Mouse (Mus musculus): ENCODE data around the gene Rad51b. TPM values are rescaled to one million over a fixed set of nuclear protein-coding genes. Genes with fewer than 3 reads are reported as not detected.
A peak's percentile ranks its signal among the peaks of the same experiment; 100 is the strongest.

Gene Rad51b
- polyA plus RNA-seq, 1 experiment from 2014 or later: 7.7 TPM

DNA sequence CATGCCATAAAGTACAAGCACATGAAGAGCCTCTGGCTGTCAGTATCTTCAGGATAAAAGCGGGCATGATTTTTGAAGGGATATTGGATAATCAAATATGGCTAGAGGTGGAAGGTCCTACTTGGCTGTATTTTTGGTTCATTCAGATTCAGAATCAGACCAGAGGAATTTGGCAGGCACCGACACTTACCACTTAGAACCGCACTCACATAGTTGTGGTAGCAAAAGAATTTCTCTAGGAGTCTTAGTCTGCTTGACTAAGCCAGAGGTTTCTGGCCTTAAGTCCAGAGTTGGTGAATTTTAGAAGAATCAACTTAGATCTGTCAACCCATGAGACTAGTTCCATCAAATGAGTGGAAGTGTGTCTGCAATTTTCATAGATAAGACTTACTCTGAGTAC lies 217.6 kb downstream of the Rad51b start:
- Histone ChIP-seq H3K4me2 (replicated peaks) (no peak overlapping the region), H3K36me3 (no peaks in the 10 kb centered on the region), H3K4me3 (no peak overlapping the region), H3K9me3 (no peaks in the 10 kb centered on the region), H3K9ac (no peak overlapping the region), H3K27ac (no peak overlapping the region), H3K4me1 (peaks cover 13% of the 10 kb centered on the region), H3K27me3 (no peaks in the 10 kb centered on the region)
- ATAC-seq (ENCODE audit: insufficient number of reproducible peaks, insufficient read depth, low FRiP score, low TSS enrichment): no peak
- WGBS: 92% methylated on average over 3 of the region's 3 CpGs

DNA sequence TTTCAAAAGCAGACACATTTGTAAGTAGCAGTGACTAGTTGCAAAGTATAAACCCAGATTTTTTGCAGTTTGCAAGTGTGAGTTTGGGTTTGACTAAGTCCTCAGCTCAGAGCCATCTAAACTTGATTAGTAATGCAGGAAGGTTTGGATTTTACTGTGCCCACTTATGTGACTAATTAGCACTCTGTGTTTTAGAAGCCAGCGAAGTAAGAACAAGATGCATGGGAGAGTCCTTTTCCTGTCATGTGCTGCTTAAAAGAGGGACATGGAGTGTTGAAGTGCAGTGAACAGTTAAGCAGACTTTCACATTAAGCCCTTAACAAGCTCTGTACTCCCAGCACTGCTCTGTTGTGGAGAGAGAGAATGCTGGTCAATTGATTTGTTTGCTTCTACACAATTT lies 225.3 kb downstream of the Rad51b start:
- peaks cover 14% of the 10 kb centered on the region; the same call in 1 of the 2 replicates for H3K4me1 ChIP-seq
- H3K36me3 ChIP-seq: no peaks in the 10 kb centered on the region
- no peaks in the 10 kb centered on the region for H3K27me3 ChIP-seq
- H3K27ac ChIP-seq: peak overlapping the region; percentile 36; the same call in 1 of the 2 replicates
- H3K9me3 ChIP-seq: no peaks in the 10 kb centered on the region
- whole genome bisulfite sequencing: 15% methylated on average over 1 of the region's 1 CpGs
- no peak overlapping the region for H3K4me3 ChIP-seq
- no peak for ATAC-seq (ENCODE audit: insufficient number of reproducible peaks, insufficient read depth, low FRiP score, low TSS enrichment)
- no peak overlapping the region for H3K4me2 ChIP-seq (replicated peaks)
- H3K9ac ChIP-seq: no peak overlapping the region

DNA sequence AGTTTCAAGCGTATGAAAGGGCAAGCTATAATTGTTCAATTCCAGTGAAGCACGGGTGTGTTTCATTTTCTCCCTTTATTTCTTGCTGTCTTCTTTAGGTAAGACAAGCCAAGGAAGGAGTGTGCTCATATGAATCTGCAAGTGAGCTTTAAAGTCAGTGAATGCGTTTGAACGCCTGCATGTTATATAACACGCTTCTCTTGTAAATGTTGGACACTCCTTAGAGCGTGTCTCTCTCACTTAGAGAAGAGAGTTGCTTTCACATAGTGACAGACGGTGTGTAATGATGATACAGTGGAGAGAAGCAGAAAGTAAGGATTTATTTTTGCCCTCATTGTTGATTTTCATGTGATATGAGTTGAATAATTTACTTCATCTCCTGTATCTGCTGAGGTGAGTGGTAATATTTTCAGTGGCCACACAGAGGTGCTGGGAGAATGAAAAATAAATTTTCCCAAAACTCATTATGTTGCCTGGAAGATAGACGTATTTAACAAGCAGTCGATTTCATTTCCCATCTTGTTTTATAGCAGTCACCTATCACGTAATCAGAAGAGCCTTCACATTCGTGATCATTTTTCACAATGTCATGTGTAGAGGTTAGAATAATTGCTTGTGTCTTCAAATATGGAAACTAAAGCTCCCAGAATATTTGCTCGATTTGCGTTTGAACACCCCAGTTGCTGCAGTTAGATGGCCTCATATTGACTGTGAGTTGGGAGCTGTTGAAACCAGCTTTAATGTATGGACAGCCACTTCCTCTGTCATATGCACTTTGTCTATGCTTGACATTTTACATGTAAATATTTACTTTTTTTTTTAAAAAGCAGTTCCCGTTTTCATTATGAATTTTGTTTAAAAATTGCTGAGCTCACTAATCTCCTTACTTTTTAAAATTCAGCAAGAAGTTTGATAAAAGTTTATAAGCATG lies 228.1 kb downstream of the Rad51b start:
- WGBS: 69% methylated on average over 14 of the region's 14 CpGs
- Histone ChIP-seq H3K36me3 (no peaks in the 10 kb centered on the region), H3K4me2 (replicated peaks) (no peak overlapping the region), H3K4me3 (no peak overlapping the region), H3K27ac (no peak overlapping the region), H3K9me3 (no peaks in the 10 kb centered on the region), H3K9ac (no peak overlapping the region), H3K4me1 (peaks cover 15% of the 10 kb centered on the region; the same call in 1 of the 2 replicates), H3K27me3 (no peaks in the 10 kb centered on the region)
- ATAC-seq (ENCODE audit: insufficient number of reproducible peaks, insufficient read depth, low FRiP score, low TSS enrichment): no peak

DNA sequence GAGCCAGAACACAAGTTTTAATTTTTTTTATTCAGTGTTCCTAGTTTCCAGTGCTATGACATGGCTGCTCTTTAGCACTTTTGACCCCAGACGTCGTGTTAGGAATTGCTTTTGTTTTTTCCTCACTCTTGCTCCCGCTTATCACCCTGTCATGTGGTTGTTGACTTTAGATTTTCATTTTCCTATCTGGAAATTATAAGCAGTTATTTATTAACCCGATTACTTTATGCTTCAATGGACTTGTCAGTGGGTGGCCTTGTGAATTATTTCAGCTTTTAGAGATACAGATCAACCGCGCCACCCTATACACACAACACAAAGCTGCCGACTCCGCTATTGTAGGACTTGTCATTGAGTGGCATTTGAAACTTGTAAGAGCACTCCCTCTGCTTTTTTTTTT lies 228.8 kb downstream of the Rad51b start:
- H3K27me3 ChIP-seq: no peaks in the 10 kb centered on the region
- no peak overlapping the region for H3K4me2 ChIP-seq (replicated peaks)
- no peak for ATAC-seq (ENCODE audit: insufficient number of reproducible peaks, insufficient read depth, low FRiP score, low TSS enrichment)
- H3K9me3 ChIP-seq: no peaks in the 10 kb centered on the region
- H3K36me3 ChIP-seq: no peaks in the 10 kb centered on the region
- no peak overlapping the region for H3K9ac ChIP-seq
- no peak overlapping the region for H3K27ac ChIP-seq
- H3K4me1 ChIP-seq: peaks cover 16% of the 10 kb centered on the region
- H3K4me3 ChIP-seq: no peak overlapping the region
- WGBS: 65% methylated on average over 8 of the region's 8 CpGs

DNA sequence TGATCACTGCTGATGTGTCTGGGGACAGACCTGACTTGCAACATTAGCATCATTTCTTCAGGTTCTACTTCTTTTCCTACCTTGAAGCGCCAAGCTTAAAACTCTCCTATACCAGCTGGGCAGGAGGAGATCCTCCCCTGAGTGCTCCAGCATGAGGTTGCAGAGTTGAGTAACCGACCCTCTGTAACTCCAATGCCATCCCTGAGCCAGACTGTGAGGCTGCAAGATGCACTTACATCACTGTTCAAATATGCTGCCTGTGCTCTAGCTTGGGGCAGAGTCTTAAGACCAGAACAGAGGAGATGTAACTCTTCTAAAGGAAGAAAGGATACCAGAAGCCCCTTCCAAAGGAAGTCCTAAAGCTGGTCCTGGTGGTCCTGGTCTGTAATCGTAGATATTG lies 230.1 kb downstream of the Rad51b start:
- no peak overlapping the region for H3K9ac ChIP-seq
- 72% methylated on average over 3 of the region's 3 CpGs for WGBS
- peaks cover 29% of the 10 kb centered on the region for H3K4me1 ChIP-seq
- no peaks in the 10 kb centered on the region for H3K9me3 ChIP-seq
- H3K27me3 ChIP-seq: no peaks in the 10 kb centered on the region
- no peak overlapping the region for H3K4me2 ChIP-seq (replicated peaks)
- no peak overlapping the region for H3K27ac ChIP-seq
- no peak overlapping the region for H3K4me3 ChIP-seq
- no peaks in the 10 kb centered on the region for H3K36me3 ChIP-seq
- no peak for ATAC-seq (ENCODE audit: insufficient number of reproducible peaks, insufficient read depth, low FRiP score, low TSS enrichment)

DNA sequence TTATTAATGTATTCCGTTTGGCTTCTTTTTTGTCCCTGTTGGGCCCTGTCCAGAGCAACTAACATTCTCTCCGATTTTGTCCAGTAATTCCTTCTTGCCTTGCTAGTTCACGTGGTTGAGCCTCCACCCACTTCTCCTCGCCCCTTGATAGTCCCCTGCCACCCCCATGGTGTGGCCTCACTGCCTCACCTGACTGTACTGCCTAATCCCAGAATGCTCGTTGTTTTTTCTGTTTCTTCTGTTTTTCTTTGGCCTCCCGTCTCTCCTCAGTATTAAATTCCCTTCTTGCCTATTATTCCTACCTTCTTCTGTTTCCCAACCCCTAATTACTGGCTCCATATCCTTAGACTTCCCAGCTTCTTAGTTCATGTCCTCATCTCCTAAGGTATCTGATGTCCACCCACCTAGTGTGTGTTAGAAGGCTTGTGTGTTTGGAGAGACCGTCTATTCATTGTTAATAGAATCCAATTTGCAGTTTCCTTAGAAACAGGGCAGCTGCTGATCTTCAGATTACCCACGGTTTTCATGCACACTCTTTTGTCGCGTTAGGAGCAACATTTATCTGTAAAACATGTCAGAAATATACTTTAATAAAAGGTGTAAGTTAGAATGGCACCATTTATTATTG lies 233.3 kb downstream of the Rad51b start:
- WGBS: 42% methylated on average over 10 of the region's 10 CpGs
- Histone ChIP-seq H3K4me3 (no peak overlapping the region), H3K27me3 (no peaks in the 10 kb centered on the region), H3K9ac (no peak overlapping the region), H3K4me2 (replicated peaks) (no peak overlapping the region), H3K36me3 (no peaks in the 10 kb centered on the region), H3K9me3 (no peaks in the 10 kb centered on the region), H3K4me1 (peaks cover 26% of the 10 kb centered on the region), H3K27ac (peak overlapping the region; percentile 68; the same call in 1 of the 2 replicates)
- no peak for ATAC-seq (ENCODE audit: insufficient number of reproducible peaks, insufficient read depth, low FRiP score, low TSS enrichment)

DNA sequence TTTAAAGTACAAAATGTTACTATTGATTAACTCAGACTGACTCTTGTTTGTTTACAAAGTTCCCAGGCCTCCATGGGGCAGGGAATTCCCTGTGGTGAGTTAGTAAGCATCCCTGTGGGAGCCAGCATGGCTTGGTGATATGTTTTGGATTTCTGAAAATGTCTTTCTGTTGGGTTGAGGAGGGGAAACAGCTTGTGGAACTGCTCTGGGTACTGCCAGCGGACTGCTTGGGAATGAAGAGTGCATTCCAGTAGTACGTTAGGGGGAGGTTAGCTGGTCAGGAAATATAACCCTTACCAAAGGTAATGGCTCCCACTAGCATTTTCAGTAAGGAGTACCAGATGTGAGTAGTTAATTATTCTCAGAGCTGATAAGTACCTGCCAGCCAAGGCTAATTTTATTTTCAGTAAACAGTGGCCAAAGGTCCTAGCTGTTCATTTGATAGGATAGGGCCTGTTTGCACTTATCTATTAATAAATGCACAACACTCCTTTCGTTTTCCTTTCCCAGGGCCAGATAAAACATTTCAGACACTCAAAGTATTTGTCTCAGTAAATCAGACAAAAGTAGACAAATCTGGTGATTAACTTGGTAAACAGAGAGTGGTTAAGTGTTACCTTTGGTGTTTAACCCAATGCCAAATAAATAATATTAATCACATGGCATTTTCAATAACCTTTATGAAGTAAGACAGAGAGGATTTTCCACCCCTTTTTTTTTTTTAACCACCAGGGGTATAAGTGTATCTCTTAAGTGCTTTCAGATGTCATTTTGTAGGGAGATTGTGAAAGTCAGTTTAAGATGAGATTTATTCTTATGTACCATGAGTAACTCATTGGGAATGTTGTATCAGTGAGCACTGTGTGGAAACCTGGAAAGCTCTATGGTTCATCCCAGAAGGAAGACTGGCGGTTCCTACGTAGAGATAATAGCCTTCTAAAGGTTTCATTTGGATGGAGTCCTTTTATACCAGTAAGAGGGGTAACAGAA lies 235.0 kb downstream of the Rad51b start:
- Histone ChIP-seq H3K36me3 (no peaks in the 10 kb centered on the region), H3K27me3 (no peaks in the 10 kb centered on the region), H3K4me1 (peaks cover 28% of the 10 kb centered on the region), H3K9ac (no peak overlapping the region), H3K4me3 (no peak overlapping the region), H3K27ac (peak overlapping the region; percentile 78), H3K9me3 (no peaks in the 10 kb centered on the region), H3K4me2 (replicated peaks) (no peak overlapping the region)
- WGBS: 33% methylated on average over 5 of the region's 5 CpGs
- ATAC-seq (ENCODE audit: insufficient number of reproducible peaks, insufficient read depth, low FRiP score, low TSS enrichment): peak; percentile 39; the same call in 1 of the 2 replicates

DNA sequence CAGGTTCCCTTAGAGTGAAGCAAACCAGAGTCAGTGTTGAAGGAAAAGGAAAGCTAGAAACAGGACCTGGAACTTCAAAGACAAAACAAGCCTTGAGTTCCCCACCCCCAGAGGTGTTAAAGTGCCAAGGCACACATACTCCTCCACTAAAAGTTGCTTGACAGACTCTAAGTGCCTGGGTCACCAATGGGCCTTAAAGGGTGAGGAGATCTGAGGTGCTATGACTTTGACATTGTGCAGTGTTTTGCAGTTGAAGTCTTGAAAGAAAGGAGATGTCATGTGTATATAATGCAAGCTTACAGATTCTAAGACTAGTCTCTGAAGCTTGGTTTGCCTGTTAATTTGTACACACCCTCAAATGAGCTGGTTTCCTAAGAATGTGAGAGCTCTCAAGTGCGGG lies 237.7 kb downstream of the Rad51b start:
- Histone ChIP-seq H3K4me2 (replicated peaks) (no peak overlapping the region), H3K4me1 (peaks cover 24% of the 10 kb centered on the region), H3K9ac (no peak overlapping the region), H3K36me3 (no peaks in the 10 kb centered on the region), H3K4me3 (no peak overlapping the region), H3K27ac (0 out of 2 replicates have a peak overlapping the region, but pooled peaks have one; percentile 17), H3K9me3 (no peaks in the 10 kb centered on the region), H3K27me3 (no peaks in the 10 kb centered on the region)
- ATAC-seq (ENCODE audit: insufficient number of reproducible peaks, insufficient read depth, low FRiP score, low TSS enrichment): no peak
- 64% methylated on average over 1 of the region's 1 CpGs for WGBS

DNA sequence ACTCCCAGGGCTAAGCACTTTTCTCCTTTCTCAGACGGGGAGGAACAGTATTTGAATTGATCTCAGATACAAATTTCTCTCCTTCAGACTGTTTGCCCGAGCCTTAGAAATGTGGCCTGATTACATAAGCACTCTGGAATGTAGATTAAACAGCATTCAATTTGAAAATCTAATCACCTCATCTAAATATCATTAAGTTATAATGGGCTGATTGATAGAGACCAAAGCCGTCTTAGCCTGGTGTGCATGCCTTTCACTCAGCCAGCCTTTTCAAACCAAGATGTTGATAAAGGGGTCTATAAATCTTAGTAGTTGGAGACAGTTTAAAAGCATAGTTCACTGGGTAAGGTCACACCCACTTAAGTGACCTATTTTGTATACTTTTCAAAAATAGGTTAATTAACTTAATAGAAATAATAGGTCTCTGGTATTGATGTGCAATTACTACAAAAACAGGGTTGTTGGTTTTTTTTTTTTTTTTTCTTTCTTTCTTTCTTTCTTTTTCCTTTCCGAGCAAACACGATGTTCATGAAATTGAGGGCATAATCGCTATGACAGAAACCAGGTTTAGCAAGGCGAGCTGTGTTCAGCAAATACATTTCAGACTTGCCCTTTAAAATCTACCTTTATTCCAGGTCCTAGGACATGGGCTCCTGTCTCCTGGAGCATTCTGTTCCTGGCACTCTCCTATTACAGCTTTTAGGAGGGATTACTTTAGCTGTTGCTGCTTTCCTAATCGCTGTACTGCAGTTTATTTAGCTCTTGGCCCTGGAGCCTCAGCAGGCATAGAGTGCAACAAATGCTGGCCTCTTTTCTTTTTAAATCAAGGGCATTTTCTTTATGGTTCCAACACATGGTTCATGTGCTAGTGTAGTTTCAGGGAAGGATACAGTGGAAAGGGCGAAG lies 238.7 kb downstream of the Rad51b start:
- Histone ChIP-seq H3K36me3 (no peaks in the 10 kb centered on the region), H3K4me2 (replicated peaks) (no peak overlapping the region), H3K9ac (no peak overlapping the region), H3K27me3 (no peaks in the 10 kb centered on the region), H3K4me1 (peaks cover 28% of the 10 kb centered on the region), H3K4me3 (no peak overlapping the region), H3K9me3 (no peaks in the 10 kb centered on the region), H3K27ac (peak overlapping the region; percentile 73)
- ATAC-seq (ENCODE audit: insufficient number of reproducible peaks, insufficient read depth, low FRiP score, low TSS enrichment): no peak
- 33% methylated on average over 9 of the region's 9 CpGs for WGBS

DNA sequence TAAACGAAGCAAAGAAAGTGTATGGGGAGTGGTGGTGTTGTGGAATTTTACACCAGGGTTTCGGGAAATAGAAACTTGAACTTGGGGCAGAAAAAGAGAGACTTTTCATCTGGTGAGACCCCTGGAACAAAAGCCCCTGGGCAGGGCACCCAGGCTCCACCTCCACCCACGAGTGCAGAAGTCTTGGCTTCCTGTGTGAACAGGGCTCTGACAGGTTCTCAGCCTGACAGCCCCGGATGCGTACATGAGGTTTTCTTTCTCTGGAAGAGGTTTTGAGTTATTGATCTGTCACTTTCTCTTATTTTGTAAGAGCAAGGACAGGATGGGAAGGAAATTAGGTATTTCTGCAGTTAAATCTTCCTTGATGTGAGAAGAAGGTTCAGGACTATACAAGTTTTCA lies 243.1 kb downstream of the Rad51b start:
- peaks cover 12% of the 10 kb centered on the region; the same call in 1 of the 2 replicates for H3K4me1 ChIP-seq
- WGBS: 51% methylated on average over 5 of the region's 5 CpGs
- H3K4me2 ChIP-seq (replicated peaks): no peak overlapping the region
- no peak for ATAC-seq (ENCODE audit: insufficient number of reproducible peaks, insufficient read depth, low FRiP score, low TSS enrichment)
- H3K4me3 ChIP-seq: no peak overlapping the region
- no peak overlapping the region for H3K9ac ChIP-seq
- no peaks in the 10 kb centered on the region for H3K36me3 ChIP-seq
- H3K27ac ChIP-seq: no peak overlapping the region
- no peaks in the 10 kb centered on the region for H3K9me3 ChIP-seq
- H3K27me3 ChIP-seq: no peaks in the 10 kb centered on the region

Data from embryonic facial prominence, embryonic 12.5 days (tissue).